Mouse (Mus musculus) limb, embryonic 14.5 days (tissue): ENCODE data around the gene Atp9a. TPM values are rescaled to one million over a fixed set of nuclear protein-coding genes. Genes with fewer than 3 reads are reported as not detected.
"Not testable (repeated sequence)": the region's sequence is repeated elsewhere in the genome, so short reads cannot be mapped to it uniquely, and the experiment has no call there.

Experiments
- ATAC-seq: fragments of 200-750 bp; cut with Nextera tagmentation; 2 replicates; pipeline ENCODE4 v1.8.0; 2017; ENCODE audit warnings: low read depth, moderate number of reproducible peaks, moderate TSS enrichment; ENCODE audit not compliant: low FRiP score
- DNase-seq: peaks from one replicate; pipeline ENCODE4 v3.0.0-alpha.2; 2015; ENCODE audit warnings: low spot score
- H3K27ac ChIP-seq: fragments of 300-500 bp; sonication (generic); replicated peaks from 2 replicates; pipeline ENCODE4 v1.5.1; 2014; ENCODE audit warnings: low read depth, mild to moderate bottlenecking, low read length, moderate library complexity, mixed read lengths
- H3K27me3 ChIP-seq: fragments of 300-500 bp; sonication (generic); 2 replicates; pipeline ENCODE4 v1.6.1; 2014; ENCODE audit warnings: low read length, mixed read lengths; ENCODE audit not compliant: control insufficient read depth, insufficient read depth
- H3K36me3 ChIP-seq: fragments of 300-500 bp; sonication (generic); 2 replicates; pipeline ENCODE4 v1.6.1; 2014; ENCODE audit warnings: mild to moderate bottlenecking, low read length, moderate library complexity, mixed read lengths; ENCODE audit not compliant: control insufficient read depth, insufficient read depth
- H3K4me1 ChIP-seq: fragments of 300-500 bp; sonication (generic); 2 replicates; pipeline ENCODE4 v1.6.1; 2014; ENCODE audit warnings: antibody characterized with exemption, low read length, mixed read lengths; ENCODE audit not compliant: control insufficient read depth, insufficient read depth
- H3K4me2 ChIP-seq: fragments of 300-500 bp; sonication (generic); replicated peaks from 2 replicates; pipeline ENCODE4 v1.6.1; 2014; ENCODE audit warnings: low read depth, mild to moderate bottlenecking, low read length, moderate library complexity; ENCODE audit not compliant: severe bottlenecking
- H3K4me3 ChIP-seq: fragments of 300-500 bp; sonication (generic); replicated peaks from 2 replicates; pipeline ENCODE4 v1.5.1; 2014; ENCODE audit warnings: low read length
- H3K9ac ChIP-seq: fragments of 300-500 bp; sonication (generic); 2 replicates; pipeline ENCODE4 v1.6.1; 2014; ENCODE audit warnings: mild to moderate bottlenecking, low read depth, low read length, moderate library complexity; ENCODE audit not compliant: severe bottlenecking
- H3K9me3 ChIP-seq: fragments of 300-500 bp; sonication (generic); 2 replicates; pipeline ENCODE4 v1.6.1; 2016; ENCODE audit warnings: low read length; ENCODE audit not compliant: control insufficient read depth
- POLR2A ChIP-seq: fragments of 200-500 bp; IDR thresholded peaks from 2 replicates; pipeline ENCODE4 v1.8.0; 2012; ENCODE audit warnings: inconsistent platforms, mild to moderate bottlenecking, moderate library complexity, borderline replicate concordance; ENCODE audit not compliant: insufficient read depth, insufficient read length; ENCODE audit errors: extremely low read depth
- WGBS: fragments of 180-500 bp; shearing (Covaris S2); extraction: QIAGEN DNeasy Blood & Tissue Kit; methylation state at CpG from one replicate; pipeline ENCODE4 v1.1.7; 2014; 5-methylcytosine and 5-hydroxymethylcytosine counted together
- polyA plus RNA-seq, 2 experiments: library from polyadenylated mRNA; depleted of rRNA in 1 of 2; stranded (reverse) in 1 of 2; unstranded in 1 of 2; fragments of >200 nt; fragmentation: Nextera tagmentation in 1 of 2; extraction: Ambion mirVana in 1 of 2; gene quantifications; 2 replicates each; pipeline versions ENCODE4 v1.2.1 to v1.2.3; 2012 to 2014

Gene Atp9a
- polyA plus RNA-seq, 2 experiments, result 28.0 to 53.6 TPM

DNA sequence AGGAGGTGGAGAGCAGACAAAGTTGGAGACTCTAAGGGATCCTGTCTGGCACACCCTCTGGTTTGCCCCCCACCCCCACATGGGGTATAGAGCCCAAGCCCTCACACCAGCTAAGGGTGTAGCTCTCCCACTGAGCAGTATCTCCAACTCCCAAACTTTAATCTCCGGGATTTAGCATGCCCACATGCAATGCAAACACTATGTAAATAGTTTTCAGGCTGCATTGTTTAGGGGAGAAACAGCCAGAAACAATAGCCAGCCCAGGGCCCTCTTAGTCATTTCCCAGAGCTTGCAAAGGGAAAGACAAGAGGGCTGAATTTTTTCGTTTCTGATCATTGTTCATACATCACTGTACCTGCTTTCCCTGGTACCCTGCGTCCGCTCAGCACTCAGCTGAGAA lies 19.7 kb upstream of the Atp9a start:
- H3K9me3 ChIP-seq, result no peaks in the 10 kb centered on the region
- DNase-seq, result no peak
- H3K27me3 ChIP-seq, result peaks cover 49% of the 10 kb centered on the region
- H3K27ac ChIP-seq, result no peak overlapping the region
- WGBS, result 35% methylated on average over 4 of the region's 4 CpGs
- H3K4me2 ChIP-seq, result no peak overlapping the region
- no peak for ATAC-seq
- no peak for TF ChIP-seq POLR2A
- peaks cover 11% of the 10 kb centered on the region for H3K4me1 ChIP-seq
- no peaks in the 10 kb centered on the region for H3K36me3 ChIP-seq
- no peak overlapping the region for H3K9ac ChIP-seq
- H3K4me3 ChIP-seq, result no peak overlapping the region

GRCm38 (mm10) chr2:168761141-168761540 lies 18.9 kb upstream of the Atp9a start:
- no peak for ATAC-seq
- peaks cover 41% of the 10 kb centered on the region for H3K27me3 ChIP-seq
- no peak overlapping the region for H3K9ac ChIP-seq
- no peaks in the 10 kb centered on the region for H3K9me3 ChIP-seq
- H3K36me3 ChIP-seq, result no peaks in the 10 kb centered on the region
- peaks cover 9% of the 10 kb centered on the region for H3K4me1 ChIP-seq
- DNase-seq, result no peak
- H3K4me3 ChIP-seq, result no peak overlapping the region
- no peak for TF ChIP-seq POLR2A
- H3K4me2 ChIP-seq, result no peak overlapping the region
- WGBS, result 91% methylated on average over 9 of the region's 9 CpGs
- no peak overlapping the region for H3K27ac ChIP-seq

DNA sequence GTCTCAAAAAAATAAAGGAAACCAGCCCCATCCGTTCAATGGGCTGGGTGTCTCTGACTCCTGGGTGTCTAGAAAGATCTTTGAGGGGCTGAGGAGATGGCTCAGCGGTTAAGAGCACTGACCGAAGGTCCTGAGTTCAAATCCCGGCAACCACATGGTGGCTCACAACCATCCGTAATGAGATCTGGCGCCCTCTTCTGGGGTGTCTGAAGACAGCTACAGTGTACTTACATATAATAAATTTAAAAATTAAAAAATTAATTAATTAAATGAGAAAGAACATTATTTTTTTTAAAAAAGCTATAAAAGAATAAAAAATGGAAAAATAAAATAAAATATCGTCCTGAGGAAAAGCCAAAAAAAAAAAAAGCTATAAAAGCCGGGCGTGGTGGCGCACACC lies 2.2 kb upstream of the Atp9a start:
- H3K4me2 ChIP-seq, H3K36me3 ChIP-seq, H3K9ac ChIP-seq, H3K4me1 ChIP-seq, DNase-seq, ATAC-seq, H3K9me3 ChIP-seq, H3K4me3 ChIP-seq, H3K27ac ChIP-seq, H3K27me3 ChIP-seq: not testable (repeated sequence)
- 87% methylated on average over 10 of the region's 10 CpGs for WGBS

- Histone ChIP-seq H3K36me3 (no peaks in the 10 kb centered on the region), H3K4me3 (0 out of 2 replicates have a peak overlapping the region, but pooled peaks have one; percentile 88), H3K27me3 (no peaks in the 10 kb centered on the region), H3K9me3 (no peaks in the 10 kb centered on the region), H3K27ac (no peak overlapping the region), H3K4me2 (peak overlapping the region; percentile 73; the same call in 1 of the 2 replicates), H3K4me1 (no peaks in the 10 kb centered on the region), H3K9ac (no peak overlapping the region)
- ATAC-seq (no peak), DNase-seq (peak; percentile 60)
- TF ChIP-seq POLR2A, result no peak
- WGBS, result 21% methylated on average over 7 of the region's 7 CpGs
These were observed 440 bp upstream of the Atp9a start for GRCm38 (mm10) chr2:168742649-168743048.

DNA sequence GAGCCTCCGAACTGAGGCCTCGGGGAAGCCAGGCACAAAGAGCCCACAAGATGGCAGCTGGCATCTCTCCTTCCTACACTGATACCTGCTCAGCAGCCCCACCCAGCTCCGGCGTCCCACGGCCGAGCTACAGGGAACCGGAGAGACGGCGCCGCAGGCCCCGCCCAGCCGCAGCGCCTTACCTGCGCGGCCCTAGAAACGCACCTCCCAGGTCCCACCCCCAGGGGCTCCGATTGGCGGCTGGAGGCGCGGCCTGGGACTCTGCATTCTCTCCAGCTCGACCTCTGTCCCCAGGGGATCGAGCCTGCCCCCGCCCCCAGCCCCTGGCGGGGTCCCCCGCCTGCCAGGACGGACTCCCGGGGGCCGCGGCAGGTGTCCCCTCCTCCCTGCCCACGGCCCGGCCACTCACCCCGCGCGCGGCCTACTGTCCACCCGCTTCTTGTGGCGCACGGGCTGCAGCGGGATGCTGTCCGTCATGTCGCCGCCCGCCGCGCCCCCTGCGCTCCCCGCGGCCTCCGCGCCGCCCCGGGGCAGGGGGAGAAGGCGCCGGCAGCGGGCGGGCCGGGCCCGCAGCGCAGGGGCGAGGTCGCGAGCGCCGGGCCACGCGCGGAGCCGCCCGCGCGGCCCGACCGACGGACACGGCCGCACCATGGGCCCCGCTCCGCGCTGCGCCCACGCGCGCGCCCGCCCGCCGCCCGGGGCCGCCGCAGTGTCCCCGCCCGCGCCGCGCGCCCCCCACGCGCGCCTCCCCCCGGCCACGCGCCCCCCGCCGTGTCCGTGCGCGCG lies 743 bp downstream of the Atp9a start:
- peak; percentile 60 for ATAC-seq
- peak overlapping the region; percentile 75 for H3K27ac ChIP-seq
- peak overlapping the region; percentile 88 for H3K4me3 ChIP-seq
- no peaks in the 10 kb centered on the region for H3K4me1 ChIP-seq
- no peaks in the 10 kb centered on the region for H3K27me3 ChIP-seq
- peak; percentile 64 for DNase-seq
- H3K36me3 ChIP-seq, result no peaks in the 10 kb centered on the region
- TF ChIP-seq POLR2A, result peak; percentile 67; the same call in 1 of the 2 replicates
- H3K4me2 ChIP-seq, result peak overlapping the region; percentile 73
- H3K9me3 ChIP-seq, result no peaks in the 10 kb centered on the region
- H3K9ac ChIP-seq, result peak overlapping the region; percentile 87
- WGBS, result under 1% methylated on average over 35 of the region's 108 CpGs
